Mouse (Mus musculus) neural tube, embryonic 11.5 days (tissue): Measurements from ENCODE around the gene Ptar1. TPM values are rescaled to one million over a fixed set of nuclear protein-coding genes. Genes with fewer than 3 reads are reported as not detected.

ENCODE experiments used
- ATAC-seq: fragments of 200-750 bp; cut with Nextera tagmentation; 2 replicates; pipeline ENCODE4 v1.8.0; 2017; ENCODE audit warnings: moderate number of reproducible peaks, mild to moderate bottlenecking, moderate TSS enrichment, moderate library complexity; ENCODE audit not compliant: insufficient read depth, low FRiP score, low TSS enrichment
- DNase-seq: peaks from one replicate; pipeline ENCODE4 v3.0.0-alpha.2; 2015; ENCODE audit warnings: low spot score
- H3K27ac ChIP-seq: fragments of 300-500 bp; sonication (generic); 2 replicates; pipeline ENCODE4 v1.5.1; 2014; ENCODE audit warnings: low read depth, mild to moderate bottlenecking, low read length
- H3K27me3 ChIP-seq: fragments of 300-500 bp; sonication (generic); 2 replicates; pipeline ENCODE4 v1.6.1; 2014; ENCODE audit warnings: mild to moderate bottlenecking, low read length, mixed read lengths; ENCODE audit not compliant: control insufficient read depth, insufficient read depth
- H3K36me3 ChIP-seq: fragments of 300-500 bp; sonication (generic); 2 replicates; pipeline ENCODE4 v1.6.1; 2014; ENCODE audit warnings: mild to moderate bottlenecking, low read length, moderate library complexity, mixed read lengths; ENCODE audit not compliant: control insufficient read depth, insufficient read depth
- H3K4me1 ChIP-seq: fragments of 300-500 bp; sonication (generic); 2 replicates; pipeline ENCODE4 v1.6.1; 2014; ENCODE audit warnings: low read length, mixed read lengths; ENCODE audit not compliant: control insufficient read depth, insufficient read depth
- H3K4me2 ChIP-seq: fragments of 300-500 bp; sonication (generic); 2 replicates; pipeline ENCODE4 v1.6.1; 2014; ENCODE audit warnings: low read depth, mild to moderate bottlenecking, moderate library complexity
- H3K4me3 ChIP-seq: fragments of 300-500 bp; sonication (generic); 2 replicates; pipeline ENCODE4 v1.5.1; 2014; ENCODE audit warnings: low read depth, low read length
- H3K9ac ChIP-seq: fragments of 300-500 bp; sonication (generic); 2 replicates; pipeline ENCODE4 v1.6.1; 2014; ENCODE audit warnings: mild to moderate bottlenecking, low read length
- H3K9me3 ChIP-seq: fragments of 300-500 bp; sonication (generic); 2 replicates; pipeline ENCODE4 v1.6.1; 2016; ENCODE audit warnings: low read length; ENCODE audit not compliant: control insufficient read depth
- WGBS: fragments of 180-500 bp; shearing (Covaris S2); extraction: QIAGEN DNeasy Blood & Tissue Kit; methylation state at CpG from one replicate; pipeline ENCODE4 v1.1.7; 2014; 5-methylcytosine and 5-hydroxymethylcytosine counted together
- polyA plus RNA-seq: library from polyadenylated mRNA; unstranded; fragments of >200 nt; fragmentation: Nextera tagmentation; extraction: Ambion mirVana; gene quantifications from 2 replicates; pipeline ENCODE4 v1.2.1, GENCODE M21; 2014

Ptar1 gene
- polyA plus RNA-seq: 7.5 and 10.4 TPM in 2 replicates

DNA sequence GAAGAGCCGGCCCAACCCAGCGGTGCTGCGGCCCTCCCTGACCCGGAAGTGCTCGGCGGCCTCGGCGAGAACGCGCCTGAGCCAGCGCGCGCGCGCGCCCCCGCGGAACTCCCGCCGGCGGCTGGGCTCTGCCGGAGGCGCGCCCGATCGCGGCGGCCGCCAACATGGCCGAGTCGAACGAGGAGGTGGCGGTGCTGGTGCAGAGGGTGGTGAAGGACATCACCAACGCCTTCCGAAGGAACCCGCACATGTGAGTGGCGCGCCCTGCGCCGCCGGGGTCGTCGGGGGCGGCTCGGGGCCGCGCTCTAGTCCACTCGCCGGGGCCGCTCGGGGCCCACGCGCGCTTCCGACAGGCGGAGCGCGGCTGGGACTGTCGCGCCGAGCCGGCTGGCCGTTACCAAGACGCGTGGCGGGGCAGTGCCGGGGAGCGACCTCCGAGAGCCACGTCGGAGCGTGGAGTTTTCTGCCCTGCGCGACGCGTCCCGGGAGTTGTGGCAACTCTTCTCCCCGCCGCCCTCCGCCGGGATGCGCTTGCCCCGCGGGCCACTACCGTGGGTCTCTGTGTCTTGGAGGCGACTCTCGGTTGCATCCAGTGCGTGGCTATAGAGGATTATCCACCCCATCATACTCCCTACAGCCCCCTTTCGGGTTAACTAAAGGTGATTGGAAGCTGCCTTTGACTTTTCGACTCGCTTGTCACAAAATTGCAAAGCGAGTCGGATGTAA lies at the start of gene Ptar1:
Gene Ptar1, plus strand, starts transcription at position 134 of the 726 bp plus-strand sequence.
- H3K9me3 ChIP-seq: no peaks in the 10 kb centered on the region
- peak; percentile 93 for ATAC-seq
- peak within 1 kb of the TSS; percentile 48 for H3K4me2 ChIP-seq
- H3K4me1 ChIP-seq: peaks cover 5% of the 10 kb centered on the region; the same call in 1 of the 2 replicates
- H3K9ac ChIP-seq: peak within 1 kb of the TSS; percentile 97
- DNase-seq: peak; percentile 93
- H3K27me3 ChIP-seq: no peaks in the 10 kb centered on the region
- H3K27ac ChIP-seq: peak within 1 kb of the TSS; percentile 91
- H3K4me3 ChIP-seq: peak within 1 kb of the TSS; percentile 82
- under 1% methylated on average over 75 of the region's 93 CpGs for WGBS
- no peaks in the 10 kb centered on the region for H3K36me3 ChIP-seq

DNA sequence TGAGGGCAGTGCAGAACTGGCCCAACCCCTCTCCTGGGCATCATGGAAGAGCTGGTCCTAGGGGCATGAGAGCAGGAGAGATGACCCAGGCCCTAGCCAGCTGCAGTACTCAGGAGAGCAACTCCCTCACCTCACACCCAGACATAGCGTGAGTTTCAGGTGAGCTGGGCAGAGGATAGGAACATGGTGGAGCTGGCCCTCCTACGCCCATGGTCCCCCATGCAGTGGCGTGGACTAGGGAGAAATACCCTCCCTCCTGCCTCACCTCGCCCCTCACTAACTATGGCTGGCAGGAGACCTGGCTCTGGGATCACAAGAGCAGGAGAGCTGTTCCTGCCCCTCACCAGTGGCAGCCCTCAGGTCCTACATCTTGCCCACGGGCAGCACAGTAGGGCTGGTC lies 43.4 kb upstream of the Ptar1 start:
- no peak for DNase-seq
- no peaks in the 10 kb centered on the region for H3K4me1 ChIP-seq
- H3K9ac ChIP-seq: no peak overlapping the region
- no peak overlapping the region for H3K4me2 ChIP-seq
- H3K27me3 ChIP-seq: no peaks in the 10 kb centered on the region
- H3K27ac ChIP-seq: no peak overlapping the region
- ATAC-seq: no peak
- H3K4me3 ChIP-seq: no peak overlapping the region
- 92% methylated on average over 5 of the region's 5 CpGs for WGBS
- no peaks in the 10 kb centered on the region for H3K9me3 ChIP-seq
- H3K36me3 ChIP-seq: no peaks in the 10 kb centered on the region

DNA sequence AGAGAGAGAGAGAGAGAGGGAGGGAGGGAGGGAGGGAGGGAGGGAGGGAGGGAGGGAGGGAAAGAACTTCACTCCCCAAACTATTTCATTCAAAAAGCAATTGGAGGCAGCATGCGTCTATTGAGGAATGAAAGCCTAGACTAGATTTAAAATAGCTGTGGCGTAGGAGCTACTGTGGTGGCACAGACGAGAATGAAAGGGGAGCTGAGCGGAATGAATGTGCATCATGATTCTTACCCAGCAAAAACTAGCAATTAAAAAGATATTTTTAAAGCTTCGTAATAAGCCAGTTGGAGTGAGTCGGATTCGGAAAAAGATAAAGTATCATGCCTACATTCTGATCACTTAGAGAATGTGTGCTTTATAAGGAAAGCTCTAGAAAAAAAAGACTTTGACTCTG lies 41.9 kb upstream of the Ptar1 start:
- no peak for ATAC-seq
- WGBS: 81% methylated on average over 7 of the region's 7 CpGs
- H3K36me3 ChIP-seq: no peaks in the 10 kb centered on the region

DNA sequence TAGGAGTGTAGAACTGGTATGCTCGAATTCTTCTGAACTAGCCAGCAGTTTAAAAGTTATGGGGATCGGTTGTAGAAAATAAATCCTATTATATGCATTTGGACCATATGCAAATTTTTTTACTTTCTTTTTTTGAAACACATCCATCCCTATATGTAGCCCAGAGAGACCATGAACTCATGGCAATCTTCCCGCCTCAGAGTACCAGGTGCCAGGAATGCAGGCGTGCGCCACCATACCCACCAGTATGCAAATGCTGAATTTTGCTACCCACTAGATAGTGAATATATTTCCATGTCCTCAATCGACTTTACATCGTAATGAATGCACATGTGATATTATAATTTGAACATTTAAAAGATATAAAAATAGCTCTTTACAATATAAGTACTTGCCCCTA lies 39.9 kb upstream of the Ptar1 start:
- Histone ChIP-seq H3K36me3 (no peaks in the 10 kb centered on the region), H3K27me3 (no peaks in the 10 kb centered on the region), H3K9me3 (no peaks in the 10 kb centered on the region), H3K9ac (no peak overlapping the region), H3K4me3 (no peak overlapping the region), H3K4me2 (no peak overlapping the region), H3K4me1 (no peaks in the 10 kb centered on the region), H3K27ac (no peak overlapping the region)
- no peak for DNase-seq
- 93% methylated on average over 7 of the region's 7 CpGs for WGBS
- no peak for ATAC-seq

More for the DNA sequence above, 41.9 kb upstream of the Ptar1 start:
- no peak overlapping the region for H3K4me3 ChIP-seq
- no peak overlapping the region for H3K27ac ChIP-seq
- DNase-seq: no peak
- H3K27me3 ChIP-seq: no peaks in the 10 kb centered on the region
- H3K9ac ChIP-seq: no peak overlapping the region
- no peaks in the 10 kb centered on the region for H3K9me3 ChIP-seq
- no peaks in the 10 kb centered on the region for H3K4me1 ChIP-seq
- H3K4me2 ChIP-seq: no peak overlapping the region

DNA sequence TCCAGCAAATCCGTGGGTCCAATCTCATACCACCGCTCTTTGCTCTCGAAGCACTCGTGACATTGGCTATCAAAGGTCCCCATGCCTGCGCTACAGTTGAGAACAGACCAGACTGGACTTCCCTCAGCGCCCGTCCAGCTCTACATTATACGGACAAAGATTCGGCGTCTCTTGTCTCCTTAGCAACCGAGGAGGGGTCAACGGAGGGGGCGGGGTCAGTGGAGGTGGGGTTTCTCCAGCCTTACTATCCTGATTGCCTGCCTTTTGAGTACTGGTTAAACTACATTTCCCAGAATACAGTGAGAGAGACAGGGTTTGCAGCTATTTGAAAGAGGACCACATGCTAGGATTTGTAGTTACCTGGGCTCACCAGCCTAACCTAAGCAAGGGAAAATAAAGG lies 34.6 kb upstream of the Ptar1 start, which contains the start of gene 1700028P14Rik:
Gene 1700028P14Rik, minus strand, starts transcription at position 169 of the 400 bp plus-strand sequence.
- peak; percentile 79 for DNase-seq
- no peaks in the 10 kb centered on the region for H3K4me1 ChIP-seq
- H3K36me3 ChIP-seq: no peaks in the 10 kb centered on the region
- H3K9me3 ChIP-seq: no peaks in the 10 kb centered on the region
- H3K4me2 ChIP-seq: peak within 1 kb of the TSS; percentile 34
- no peak within 1 kb of the TSS for H3K9ac ChIP-seq
- H3K27me3 ChIP-seq: no peaks in the 10 kb centered on the region
- no peak within 1 kb of the TSS for H3K27ac ChIP-seq
- WGBS: 5% methylated on average over 13 of the region's 13 CpGs
- no peak within 1 kb of the TSS for H3K4me3 ChIP-seq
- peak; percentile 74; the same call in 1 of the 2 replicates for ATAC-seq

DNA sequence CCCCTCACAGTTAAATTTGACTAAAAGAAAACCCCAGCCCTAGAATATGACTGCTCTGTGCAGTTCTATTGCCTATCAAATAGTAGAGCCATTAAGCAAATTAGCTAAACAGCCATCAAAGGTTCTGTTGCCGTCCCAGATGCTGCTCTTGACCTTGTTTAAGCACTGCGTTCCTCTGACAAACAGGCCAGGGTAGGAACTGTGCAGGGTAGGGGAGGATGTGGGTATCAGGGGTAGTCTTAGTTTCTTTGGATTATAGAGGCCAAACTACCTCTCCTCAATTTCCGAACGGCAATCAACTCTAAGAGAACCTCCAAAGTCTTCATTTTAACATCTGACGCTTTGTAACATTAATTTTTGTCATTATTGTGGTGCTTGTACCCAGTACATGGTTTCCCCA lies 34.1 kb upstream of the Ptar1 start:
- DNase-seq (no peak), ATAC-seq (no peak)
- H3K4me1 ChIP-seq: no peaks in the 10 kb centered on the region
- H3K4me2 ChIP-seq: no peak overlapping the region
- no peaks in the 10 kb centered on the region for H3K36me3 ChIP-seq
- no peak overlapping the region for H3K27ac ChIP-seq
- no peaks in the 10 kb centered on the region for H3K9me3 ChIP-seq
- H3K9ac ChIP-seq: no peak overlapping the region
- 89% methylated on average over 5 of the region's 5 CpGs for WGBS
- H3K27me3 ChIP-seq: no peaks in the 10 kb centered on the region
- no peak overlapping the region for H3K4me3 ChIP-seq

DNA sequence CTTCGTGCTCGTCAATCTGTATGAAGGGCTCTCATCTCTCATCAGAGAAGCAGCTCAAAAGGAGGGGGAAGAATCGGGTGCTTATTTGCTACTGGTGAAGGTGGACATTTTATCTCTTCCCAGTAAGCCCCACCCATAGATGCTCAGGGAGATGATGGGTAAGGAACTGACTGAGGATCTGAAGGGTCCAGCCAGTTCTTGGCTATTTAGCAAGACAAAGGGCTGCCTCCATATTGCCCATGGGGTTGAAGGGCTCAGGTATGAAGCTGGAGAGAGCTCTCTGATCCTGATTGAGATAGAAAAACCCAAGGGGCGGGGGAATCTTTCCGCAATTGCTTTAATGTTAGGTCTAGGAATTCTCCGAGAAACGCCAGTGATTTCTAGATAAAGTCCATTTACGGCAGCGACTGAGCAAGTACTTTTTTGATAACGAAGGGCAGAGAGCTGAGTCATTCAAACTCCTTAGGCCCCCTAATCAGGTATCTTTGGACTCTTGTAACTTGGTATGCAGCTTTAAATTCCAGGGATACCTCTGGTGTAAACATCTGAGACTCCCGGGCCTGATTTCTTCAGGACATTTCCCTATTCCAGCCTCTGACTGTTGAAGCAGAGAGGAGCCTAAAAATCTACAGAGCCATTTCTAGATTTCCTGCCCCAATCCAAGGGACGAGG lies 29.8 kb upstream of the Ptar1 start:
- H3K9ac ChIP-seq: no peak overlapping the region
- no peaks in the 10 kb centered on the region for H3K27me3 ChIP-seq
- DNase-seq: no peak
- no peak overlapping the region for H3K4me3 ChIP-seq
- no peaks in the 10 kb centered on the region for H3K4me1 ChIP-seq
- ATAC-seq: no peak
- H3K4me2 ChIP-seq: no peak overlapping the region
- H3K9me3 ChIP-seq: no peaks in the 10 kb centered on the region
- WGBS: 70% methylated on average over 12 of the region's 12 CpGs
- H3K36me3 ChIP-seq: no peaks in the 10 kb centered on the region
- H3K27ac ChIP-seq: no peak overlapping the region

DNA sequence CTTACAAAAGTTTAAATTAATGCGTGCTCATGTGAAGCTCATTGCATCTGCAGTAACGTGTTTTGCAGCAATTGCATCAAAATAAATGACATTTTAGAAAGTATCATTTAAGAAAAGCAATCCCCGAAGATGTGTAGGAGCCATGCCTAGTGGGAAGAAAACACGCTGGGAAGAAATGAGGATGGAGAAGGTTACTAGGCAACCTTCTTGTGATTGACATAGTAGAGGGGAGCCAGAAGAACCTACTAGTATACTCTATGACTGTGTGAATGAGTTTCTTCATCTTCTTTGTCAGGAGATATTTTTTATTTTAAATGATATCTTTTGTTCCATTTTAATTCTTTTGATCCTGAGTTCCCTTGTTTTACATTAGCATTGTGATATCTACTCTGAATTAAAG lies 28.9 kb upstream of the Ptar1 start:
- no peak for DNase-seq
- H3K4me2 ChIP-seq: no peak overlapping the region
- H3K4me1 ChIP-seq: no peaks in the 10 kb centered on the region
- no peak overlapping the region for H3K4me3 ChIP-seq
- ATAC-seq: no peak
- H3K9ac ChIP-seq: no peak overlapping the region
- H3K9me3 ChIP-seq: no peaks in the 10 kb centered on the region
- no peaks in the 10 kb centered on the region for H3K36me3 ChIP-seq
- WGBS: 88% methylated on average over 4 of the region's 4 CpGs
- H3K27ac ChIP-seq: no peak overlapping the region
- H3K27me3 ChIP-seq: no peaks in the 10 kb centered on the region

DNA sequence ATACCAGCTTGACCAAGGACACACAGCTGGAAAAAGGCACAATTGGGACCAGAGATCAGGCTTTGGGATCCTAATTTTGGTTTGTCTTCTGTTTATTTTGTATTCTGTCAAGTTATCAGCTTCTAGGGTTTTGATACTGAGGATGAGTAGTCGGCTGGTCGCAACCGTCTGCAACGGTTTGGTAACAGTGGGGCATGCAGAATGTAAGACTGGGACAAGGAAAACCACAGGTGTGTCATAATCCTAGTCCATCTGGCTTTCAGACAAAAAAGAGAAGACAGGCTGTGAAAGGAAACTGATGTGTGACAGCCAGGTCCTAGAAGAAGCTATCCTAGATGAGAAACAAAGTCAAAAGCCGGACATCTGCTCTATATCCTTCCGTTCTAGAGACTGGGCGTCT lies 23.1 kb upstream of the Ptar1 start:
- H3K4me2 ChIP-seq: no peak overlapping the region
- H3K9ac ChIP-seq: no peak overlapping the region
- no peaks in the 10 kb centered on the region for H3K36me3 ChIP-seq
- H3K27me3 ChIP-seq: no peaks in the 10 kb centered on the region
- 83% methylated on average over 7 of the region's 7 CpGs for WGBS
- DNase-seq (no peak), ATAC-seq (no peak)
- H3K9me3 ChIP-seq: no peaks in the 10 kb centered on the region
- H3K27ac ChIP-seq: no peak overlapping the region
- H3K4me3 ChIP-seq: no peak overlapping the region
- no peaks in the 10 kb centered on the region for H3K4me1 ChIP-seq
